Mouse (Mus musculus): ENCODE results near the gene Dbp.

DNA sequence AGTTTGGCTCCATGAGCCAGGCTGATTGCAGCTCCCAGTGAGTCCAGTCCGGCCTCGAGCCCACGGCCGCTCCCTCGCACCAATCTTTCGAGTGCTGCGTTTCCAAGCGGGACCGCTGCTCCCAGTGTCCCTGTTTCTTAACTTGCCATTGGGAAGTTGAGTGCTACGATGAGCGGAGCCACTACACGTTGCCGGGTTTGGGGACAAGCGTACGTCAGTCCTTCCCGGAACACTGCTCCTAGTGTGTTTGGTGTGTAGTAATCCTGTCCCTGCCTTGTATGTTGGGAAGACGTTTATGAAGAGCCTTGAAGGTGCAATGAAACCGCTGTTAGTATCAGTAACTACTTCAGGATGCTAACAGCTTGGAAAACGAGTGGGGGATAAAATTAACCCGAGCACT is 13.4 kb downstream of the Dbp start:
- no peak for TF ChIP-seq CTCF (conservative IDR thresholded peaks at IDR 0.05; ENCODE audit: low read length)
- no peak for TF ChIP-seq NANOG (IDR thresholded peaks at IDR 0.05; ENCODE audit: borderline replicate concordance, low read length)
- TF ChIP-seq POU5F1 (IDR thresholded peaks at IDR 0.05; ENCODE audit: borderline replicate concordance, low read length) = no peak
